Mouse (Mus musculus): ENCODE measurements around the gene Prdm10.

GRCm38 (mm10) chr9:31365086-31365485, 84.7 kb downstream of the Prdm10 start:
- TF ChIP-seq CTCF (IDR thresholded peaks at IDR 0.05; ENCODE audit: low read depth) (no peak), EP300 (optimal IDR thresholded peaks at IDR 0.05) (no peak)
